Mouse (Mus musculus) spleen, postnatal 4 days (tissue): ENCODE measurements at regions not wholly inside any gene's neighbourhood (a gene's known extent, or its start where the extent isn't known, plus 50 kb on each side); places are given as distances from the start of the nearest gene placed in this dataset.

ENCODE experiments used
- DNase-seq, 2 experiments: peaks; one replicate each; pipeline ENCODE4 v3.0.0; 2022; ENCODE audit warnings: low spot score in 2 of 2

GRCm38 (mm10) chr5:119217077-119217476 lies 453.4 kb upstream of the Tbx3 start:
- DNase-seq, result no peak

DNA sequence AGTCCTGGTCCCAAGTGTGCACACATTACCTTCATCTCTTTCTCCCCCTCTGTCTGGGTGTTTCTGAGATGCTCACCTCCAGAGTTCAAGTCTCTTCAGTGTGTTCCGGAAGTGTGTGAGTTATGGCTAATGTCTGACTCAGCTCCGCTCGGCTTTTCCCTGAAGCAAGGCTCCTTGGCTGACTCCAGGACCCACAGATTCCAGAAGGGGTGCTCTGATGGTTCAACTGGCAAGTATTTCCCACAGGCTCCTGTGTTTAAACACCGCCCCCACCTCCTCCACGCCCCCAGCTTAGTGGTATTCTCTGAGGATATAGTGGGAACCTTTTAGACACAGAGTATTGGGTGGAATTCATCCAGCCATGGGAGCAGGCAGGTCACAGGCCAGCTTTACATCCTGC lies 441.8 kb upstream of the Tbx3 start:
- DNase-seq, result no peak

GRCm38 (mm10) chr5:119232941-119233340 lies 437.5 kb upstream of the Tbx3 start:
- DNase-seq, result no peak

- DNase-seq, result no peak
Measured at GRCm38 (mm10) chr5:119235884-119236283, 434.6 kb upstream of the Tbx3 start.

DNA sequence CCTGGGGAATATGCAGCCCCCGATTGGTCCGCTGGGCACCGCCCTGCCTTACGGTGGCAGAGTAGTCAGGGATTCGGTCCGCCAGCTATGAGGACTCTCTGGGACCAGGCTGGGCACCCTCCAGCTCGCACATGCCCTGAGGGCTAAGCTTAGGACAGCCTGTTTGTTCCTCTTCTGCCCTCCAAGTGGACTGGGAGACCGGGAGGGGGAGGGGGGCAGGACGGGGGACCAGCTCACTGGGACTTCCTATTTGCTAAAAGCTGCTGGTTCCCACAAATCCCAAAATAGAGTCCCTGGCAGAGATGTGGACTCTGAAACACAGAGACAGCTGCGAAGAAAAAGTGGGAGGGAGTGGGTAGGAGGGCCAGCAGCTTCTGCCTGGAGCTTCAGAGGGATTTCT lies 423.6 kb upstream of the Tbx3 start:
- DNase-seq, result no peak

DNA sequence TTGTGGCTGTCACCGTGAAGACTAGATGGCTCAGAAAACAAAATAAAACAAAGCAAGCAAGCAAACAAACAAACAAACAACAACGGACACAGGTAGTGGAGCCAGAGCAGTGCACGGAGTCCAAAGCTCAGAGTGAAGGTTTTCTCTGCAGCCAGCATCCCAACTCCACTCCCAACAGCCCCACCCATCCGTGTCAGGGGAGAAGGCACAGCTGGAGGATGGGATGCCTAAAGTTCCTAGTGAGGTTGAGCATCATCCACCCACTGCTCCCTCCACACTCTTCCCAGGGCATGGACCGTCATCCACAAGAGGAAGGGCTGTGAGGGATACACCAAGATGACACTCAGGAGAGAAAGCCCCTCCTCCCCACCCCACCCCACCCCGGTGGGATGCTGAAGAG lies 421.8 kb upstream of the Tbx3 start:
- no peak for DNase-seq

DNA sequence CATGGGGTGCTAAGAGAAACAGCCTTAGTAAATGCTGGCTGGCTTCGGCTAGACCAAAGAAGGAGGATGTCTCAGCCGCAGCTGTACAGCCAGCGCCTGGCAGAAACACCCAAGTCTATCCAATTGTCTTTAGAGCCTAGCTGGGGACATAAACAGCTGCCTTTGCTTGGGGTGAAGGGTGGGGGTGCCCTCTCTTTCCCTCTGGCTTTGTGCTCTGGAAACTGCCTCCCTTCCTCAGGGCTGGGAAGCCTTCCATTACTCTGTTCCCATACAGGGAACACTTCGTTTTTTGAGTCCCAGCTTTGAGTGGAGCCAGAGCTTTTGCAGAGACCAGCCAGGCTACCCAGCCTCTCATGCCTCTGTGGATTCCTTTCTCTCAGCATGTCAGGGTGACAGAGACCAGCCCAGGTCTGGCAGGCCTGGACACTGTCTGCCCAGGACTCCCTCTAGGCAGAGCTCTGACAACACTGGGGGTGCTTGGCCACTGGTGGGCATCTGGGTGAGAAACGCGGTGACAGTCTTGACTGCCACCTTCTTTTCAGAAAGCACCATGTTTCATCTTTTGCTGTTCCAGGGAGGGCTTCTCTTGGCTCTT lies 421.2 kb upstream of the Tbx3 start:
- DNase-seq, result no peak

DNA sequence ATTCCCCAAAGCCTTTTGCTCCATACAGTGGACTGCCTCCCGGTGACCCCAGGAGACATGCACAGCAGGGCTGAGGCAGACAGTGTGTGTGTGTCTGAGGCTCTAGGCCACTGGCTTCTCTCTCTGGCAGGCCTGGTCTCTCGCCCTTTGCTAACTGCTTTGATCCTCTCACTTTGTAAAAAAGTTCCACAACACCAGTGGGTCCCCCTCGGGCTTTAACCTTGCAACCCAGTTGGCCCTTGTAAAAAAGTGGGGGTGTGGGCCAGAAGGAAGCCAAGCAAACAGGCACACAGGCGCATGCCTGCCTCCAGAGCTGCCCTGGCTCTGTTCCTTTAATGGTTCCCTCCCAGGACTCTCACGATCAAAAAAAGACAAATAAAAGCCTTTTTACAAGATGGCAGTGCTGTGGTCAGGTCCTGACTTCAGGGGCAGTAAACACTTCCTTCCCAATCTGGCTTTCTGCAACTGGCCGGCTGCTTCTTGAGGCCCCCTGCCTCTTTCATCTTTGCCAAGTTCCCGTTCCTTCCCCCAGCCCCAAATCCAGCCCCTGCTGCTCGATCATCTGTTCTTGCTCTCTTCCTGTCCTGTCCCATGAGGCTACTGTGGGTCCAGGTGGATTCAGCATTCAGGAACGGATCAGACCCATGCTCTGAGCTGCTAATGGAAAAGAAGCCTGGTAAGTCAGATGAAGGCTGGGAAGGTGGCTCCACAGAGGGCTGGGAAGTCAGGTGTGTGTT lies 419.0 kb upstream of the Tbx3 start:
- DNase-seq, result no peak

- no peak for DNase-seq
Measured at GRCm38 (mm10) chr5:119257374-119258120, 412.9 kb upstream of the Tbx3 start.

DNA sequence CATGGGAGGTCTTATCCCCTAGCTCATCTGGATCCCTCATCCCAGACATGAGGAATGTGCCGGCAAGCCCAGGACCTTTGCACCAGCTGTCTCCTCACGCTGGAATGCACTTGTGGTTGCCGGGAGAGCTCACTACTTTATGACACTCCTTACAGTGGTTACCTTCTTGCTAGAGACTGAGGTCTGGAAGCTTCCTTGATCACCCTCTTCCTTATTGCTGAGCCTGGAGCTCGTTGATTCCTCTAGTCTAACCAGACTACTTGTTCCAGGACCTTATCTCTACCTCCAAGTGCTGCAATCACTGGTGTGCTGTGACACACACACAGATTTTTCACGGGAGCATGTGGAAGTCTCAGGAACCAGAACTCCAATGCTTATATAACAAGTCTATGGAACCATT lies 411.6 kb upstream of the Tbx3 start:
- no peak for DNase-seq

DNA sequence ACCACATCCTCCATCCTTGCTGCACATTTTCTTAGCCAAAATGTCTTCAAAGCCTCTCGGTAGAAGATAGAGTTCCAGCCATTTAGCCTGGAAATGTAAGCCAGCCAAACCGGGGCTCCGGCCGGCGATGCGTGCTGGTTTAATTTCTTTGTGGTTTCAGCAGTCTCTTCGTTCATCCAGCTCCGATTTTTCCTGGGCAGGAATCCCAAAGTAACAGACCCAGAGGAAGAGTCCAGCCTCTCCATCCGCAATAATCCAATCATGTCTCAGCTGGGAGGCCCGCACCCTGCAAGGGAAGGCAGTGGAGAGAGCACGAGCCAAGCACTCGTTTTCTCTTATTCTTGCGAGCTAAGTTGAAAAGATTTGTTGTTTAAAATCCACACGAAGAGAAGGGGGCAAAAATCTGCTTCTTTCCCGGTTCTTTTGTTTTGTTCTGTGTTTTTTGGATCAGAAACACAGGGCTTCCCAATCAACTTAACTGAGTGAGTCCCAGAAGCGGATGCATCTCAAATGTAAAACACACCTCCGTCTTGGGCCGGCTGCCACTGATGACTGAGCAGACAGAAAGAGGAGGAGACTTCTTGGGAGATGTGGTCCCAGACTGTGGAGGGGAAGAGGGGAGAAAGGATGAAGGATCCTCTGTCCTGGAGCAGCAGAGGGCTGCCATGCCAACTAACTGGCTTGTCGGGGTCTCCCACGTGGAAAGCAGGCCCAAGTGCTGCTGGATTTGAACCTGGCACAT lies 405.1 kb upstream of the Tbx3 start:
- DNase-seq, result no peak

GRCm38 (mm10) chr5:119271234-119271852 lies 399.1 kb upstream of the Tbx3 start:
- DNase-seq, result no peak

DNA sequence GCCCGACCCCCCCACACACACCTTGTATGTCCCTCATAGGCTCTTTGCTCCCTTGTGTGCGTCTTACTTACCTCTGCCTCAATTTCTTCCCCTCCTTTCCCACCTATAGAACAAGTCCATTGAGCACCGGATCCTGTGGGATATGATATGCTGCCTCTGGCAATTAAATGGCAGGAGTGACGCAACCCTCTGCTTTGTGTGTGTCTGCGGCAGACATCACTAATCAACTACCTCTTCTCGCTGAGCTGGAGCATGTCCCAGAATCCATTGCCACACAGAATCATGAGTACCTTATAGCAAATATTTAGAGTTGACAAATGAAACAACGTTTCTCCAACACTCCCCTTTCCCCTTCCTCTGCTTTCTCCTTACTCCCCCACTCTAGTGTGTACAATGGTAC lies 397.3 kb upstream of the Tbx3 start:
- no peak for DNase-seq

DNA sequence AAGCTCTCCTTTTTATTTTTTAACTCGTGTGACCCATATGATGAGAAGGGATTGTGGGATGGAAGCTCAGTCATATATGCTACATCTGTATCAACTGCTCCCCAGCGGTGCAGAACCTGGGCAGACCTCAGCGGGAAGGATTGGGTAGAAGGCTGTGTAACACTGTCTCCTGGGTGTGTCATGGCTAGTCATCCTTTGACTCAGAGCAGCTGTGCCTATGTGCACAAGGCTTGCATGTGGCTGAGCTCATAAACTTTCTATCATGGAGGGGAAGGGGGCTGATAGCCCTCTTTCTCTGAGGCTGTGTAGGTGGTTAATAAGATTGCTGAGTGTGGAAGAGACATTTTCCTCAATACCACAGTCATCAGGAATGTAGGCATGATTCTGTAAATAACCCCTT lies 396.9 kb upstream of the Tbx3 start:
- no peak for DNase-seq

- DNase-seq, result no peak
Measured at GRCm38 (mm10) chr5:119274817-119275494, 395.5 kb upstream of the Tbx3 start.

DNA sequence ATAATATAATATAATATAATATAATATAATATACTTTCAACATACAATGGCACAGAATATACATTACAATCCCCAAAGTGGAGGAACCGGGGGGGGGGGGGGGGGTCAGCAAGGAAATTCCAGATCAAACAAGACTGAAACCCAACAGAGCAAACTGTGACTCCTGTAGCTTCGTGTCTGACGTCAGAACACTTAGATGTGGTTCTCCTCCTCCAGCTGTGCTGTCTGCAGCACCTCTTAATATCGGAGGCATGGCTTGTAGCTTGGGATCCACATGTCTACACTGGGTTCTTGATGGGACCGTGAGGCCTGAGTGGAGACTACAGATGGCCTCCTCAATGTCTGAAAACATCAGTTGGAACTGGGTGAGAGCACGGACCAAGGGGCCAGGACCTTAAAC lies 390.3 kb upstream of the Tbx3 start:
- no peak for DNase-seq

DNA sequence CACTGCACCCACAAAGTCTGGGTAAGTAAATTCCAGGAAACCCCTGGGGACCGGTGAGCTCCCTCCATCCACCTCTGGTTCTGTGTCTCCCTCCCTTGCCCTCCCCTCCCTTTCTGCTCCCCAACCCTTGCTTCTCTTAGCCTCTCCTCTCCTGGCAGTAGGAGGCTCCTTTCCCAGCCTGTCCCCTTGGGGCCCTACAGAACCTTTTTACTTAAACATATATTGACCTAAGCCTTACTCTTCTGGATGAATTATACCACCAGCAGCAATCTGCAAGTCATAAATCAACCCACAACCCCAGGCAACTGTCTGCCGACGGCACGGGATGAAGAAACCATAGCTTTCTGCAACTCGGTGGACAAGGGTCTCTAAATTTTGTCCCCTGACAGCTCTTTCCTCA lies 380.7 kb upstream of the Tbx3 start:
- no peak for DNase-seq

DNA sequence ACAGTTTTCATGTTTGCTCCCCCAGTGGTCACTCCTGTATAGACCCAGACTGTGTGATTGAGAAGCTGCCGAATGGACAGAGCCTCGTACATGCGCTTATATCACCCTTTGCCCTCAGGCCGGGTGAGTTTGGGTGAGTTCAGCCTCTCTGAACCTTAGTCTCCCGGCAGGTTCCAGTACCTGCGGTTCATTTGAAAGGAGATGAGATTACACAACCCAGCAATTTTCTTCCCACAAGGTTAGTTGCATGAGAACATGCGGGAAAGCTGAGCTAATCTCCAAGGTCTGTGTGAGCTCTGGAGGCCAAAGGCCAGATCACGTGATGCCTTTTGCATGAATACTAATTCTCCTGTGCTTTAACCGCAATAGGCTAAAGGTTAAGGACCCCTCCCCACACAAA lies 378.1 kb upstream of the Tbx3 start:
- no peak for DNase-seq

DNA sequence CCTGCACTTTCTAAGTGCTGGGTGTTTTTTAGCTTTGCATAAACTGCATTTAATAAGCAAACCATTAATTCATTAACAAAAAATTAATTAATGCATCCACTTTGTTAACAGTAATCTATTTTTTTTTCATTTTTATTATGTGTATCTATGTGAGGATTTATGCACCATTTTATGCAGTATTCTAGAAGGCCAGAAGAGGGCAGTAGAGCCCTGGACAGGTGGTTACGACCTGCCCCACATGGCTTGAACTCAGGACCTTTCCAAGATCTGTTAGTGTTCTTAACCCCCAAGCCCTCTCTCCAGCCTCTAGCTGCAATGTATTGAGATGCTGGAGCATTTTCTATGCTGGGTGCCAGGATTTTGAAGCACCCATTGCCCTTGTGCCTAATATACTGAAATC lies 377.6 kb upstream of the Tbx3 start:
- DNase-seq, result no peak

- no peak for DNase-seq
Measured at GRCm38 (mm10) chr5:119299311-119299710, 371.2 kb upstream of the Tbx3 start.

- no peak for DNase-seq
Measured at GRCm38 (mm10) chr5:119300106-119300505, 370.4 kb upstream of the Tbx3 start.
